Mouse (Mus musculus) embryonic facial prominence, embryonic 11.5 days (tissue): Measurements from ENCODE around the gene Heatr5a. TPM values are rescaled to one million over a fixed set of nuclear protein-coding genes. Genes with fewer than 3 reads are reported as not detected.

Experiments
- ATAC-seq: fragments of 200-750 bp; cut with Nextera tagmentation; replicated peaks from 2 replicates; pipeline ENCODE4 v1.8.0; 2017; ENCODE audit warnings: low read depth; ENCODE audit not compliant: insufficient number of reproducible peaks, low FRiP score, low TSS enrichment
- DNase-seq: peaks from one replicate; pipeline ENCODE4 v3.0.0-alpha.2; 2015; ENCODE audit warnings: low spot score
- H3K27ac ChIP-seq: fragments of 300-500 bp; sonication (generic); replicated peaks from 2 replicates; pipeline ENCODE4 v1.5.1; 2014; ENCODE audit warnings: mild to moderate bottlenecking, low read depth, low read length, control low read depth
- H3K27me3 ChIP-seq: fragments of 300-500 bp; sonication (generic); 2 replicates; pipeline ENCODE4 v1.6.1; 2014; ENCODE audit warnings: mild to moderate bottlenecking, low read length, moderate library complexity, mixed read lengths; ENCODE audit not compliant: control insufficient read depth, insufficient read depth
- H3K36me3 ChIP-seq: fragments of 300-500 bp; sonication (generic); replicated peaks from 2 replicates; pipeline ENCODE4 v1.6.1; 2014; ENCODE audit warnings: low read depth, mild to moderate bottlenecking, low read length, moderate library complexity, mixed read lengths; ENCODE audit not compliant: control insufficient read depth, insufficient read depth
- H3K4me1 ChIP-seq: fragments of 300-500 bp; sonication (generic); 2 replicates; pipeline ENCODE4 v1.6.1; 2014; ENCODE audit warnings: low read length, mixed read lengths; ENCODE audit not compliant: control insufficient read depth, insufficient read depth
- H3K4me2 ChIP-seq: fragments of 300-500 bp; sonication (generic); 2 replicates; pipeline ENCODE4 v1.6.1; 2014; ENCODE audit warnings: low read depth, mild to moderate bottlenecking, control low read depth, low read length, moderate library complexity
- H3K4me3 ChIP-seq: fragments of 300-500 bp; sonication (generic); 2 replicates; pipeline ENCODE4 v1.5.1; 2014; ENCODE audit warnings: low read depth, low read length, control low read depth
- H3K9ac ChIP-seq: fragments of 300-500 bp; sonication (generic); replicated peaks from 2 replicates; pipeline ENCODE4 v1.6.1; 2014; ENCODE audit warnings: mild to moderate bottlenecking, control low read depth, low read length
- H3K9me3 ChIP-seq: fragments of 300-500 bp; sonication (generic); replicated peaks from 2 replicates; pipeline ENCODE4 v1.6.1; 2016; ENCODE audit warnings: mild to moderate bottlenecking, low read length, inconsistent platforms, mixed read lengths; ENCODE audit not compliant: control insufficient read depth
- WGBS: fragments of 180-500 bp; shearing (Covaris S2); extraction: QIAGEN DNeasy Blood & Tissue Kit; methylation state at CpG from one replicate; pipeline ENCODE4 v1.1.7; 2014; 5-methylcytosine and 5-hydroxymethylcytosine counted together
- polyA plus RNA-seq: library from polyadenylated mRNA; unstranded; fragments of >200 nt; fragmentation: Nextera tagmentation; extraction: Ambion mirVana; gene quantifications from 2 replicates; pipeline ENCODE4 v1.2.1, GENCODE M21; 2014

Heatr5a gene
- polyA plus RNA-seq, 1 experiment from 2014 or later, result 8.6 TPM

- peak overlapping the region; percentile 62; the same call in 1 of the 2 replicates for H3K4me3 ChIP-seq
- no peak overlapping the region for H3K27ac ChIP-seq
- WGBS, result 39% methylated on average over 15 of the region's 15 CpGs
- peak overlapping the region; percentile 73 for H3K9ac ChIP-seq
- ATAC-seq (no peak), DNase-seq (no peak)
- no peaks in the 10 kb centered on the region for H3K27me3 ChIP-seq
- peak overlapping the region; percentile 48 for H3K4me2 ChIP-seq
- H3K36me3 ChIP-seq, result no peaks in the 10 kb centered on the region
- no peaks in the 10 kb centered on the region for H3K4me1 ChIP-seq
- H3K9me3 ChIP-seq, result no peaks in the 10 kb centered on the region
Measured at GRCm38 (mm10) chr12:51843576-51844520, 127.3 kb downstream of the Heatr5a start.

GRCm38 (mm10) chr12:51842081-51842864 is 128.8 kb downstream of the Heatr5a start:
- Histone ChIP-seq H3K4me3 (no peak overlapping the region), H3K4me2 (no peak overlapping the region), H3K27me3 (no peaks in the 10 kb centered on the region), H3K9me3 (no peaks in the 10 kb centered on the region), H3K9ac (no peak overlapping the region), H3K36me3 (no peaks in the 10 kb centered on the region), H3K27ac (no peak overlapping the region), H3K4me1 (no peaks in the 10 kb centered on the region)
- WGBS, result 61% methylated on average over 6 of the region's 6 CpGs
- ATAC-seq, result no peak
- DNase-seq, result no peak

- Histone ChIP-seq H3K27ac (no peak overlapping the region), H3K36me3 (no peaks in the 10 kb centered on the region), H3K9ac (no peak overlapping the region), H3K27me3 (no peaks in the 10 kb centered on the region), H3K4me1 (no peaks in the 10 kb centered on the region), H3K9me3 (no peaks in the 10 kb centered on the region), H3K4me3 (no peak overlapping the region), H3K4me2 (no peak overlapping the region)
- DNase-seq (no peak), ATAC-seq (no peak)
- WGBS, result 89% methylated on average over 1 of the region's 1 CpGs
Measured at GRCm38 (mm10) chr12:51839856-51840255, 131.3 kb downstream of the Heatr5a start.

- Histone ChIP-seq H3K27me3 (no peaks in the 10 kb centered on the region), H3K4me3 (no peak overlapping the region), H3K9ac (no peak overlapping the region), H3K36me3 (no peaks in the 10 kb centered on the region), H3K4me1 (no peaks in the 10 kb centered on the region), H3K27ac (no peak overlapping the region), H3K4me2 (no peak overlapping the region), H3K9me3 (no peaks in the 10 kb centered on the region)
- WGBS, result 67% methylated on average over 3 of the region's 3 CpGs
- no peak for DNase-seq
- ATAC-seq, result no peak
Measured at GRCm38 (mm10) chr12:51835219-51835618, 135.9 kb downstream of the Heatr5a start.

- DNase-seq, result no peak
- Histone ChIP-seq H3K9me3 (no peaks in the 10 kb centered on the region), H3K9ac (no peak overlapping the region), H3K4me1 (no peaks in the 10 kb centered on the region), H3K36me3 (no peaks in the 10 kb centered on the region), H3K4me3 (no peak overlapping the region), H3K4me2 (no peak overlapping the region), H3K27me3 (no peaks in the 10 kb centered on the region), H3K27ac (no peak overlapping the region)
- ATAC-seq, result no peak
- 73% methylated on average over 13 of the region's 13 CpGs for WGBS
Measured at GRCm38 (mm10) chr12:51831931-51832330, 139.2 kb downstream of the Heatr5a start.

- Histone ChIP-seq H3K9ac (no peak overlapping the region), H3K4me1 (no peaks in the 10 kb centered on the region), H3K9me3 (no peaks in the 10 kb centered on the region), H3K36me3 (no peaks in the 10 kb centered on the region), H3K27me3 (no peaks in the 10 kb centered on the region), H3K4me2 (no peak overlapping the region), H3K4me3 (no peak overlapping the region), H3K27ac (no peak overlapping the region)
- no peak for ATAC-seq
- whole genome bisulfite sequencing, result 94% methylated on average over 3 of the region's 3 CpGs
- DNase-seq, result no peak
Measured at GRCm38 (mm10) chr12:51831296-51831695, 139.8 kb downstream of the Heatr5a start.

- no peak overlapping the region for H3K4me2 ChIP-seq
- no peak for DNase-seq
Measured at GRCm38 (mm10) chr12:51830671-51831070, 140.4 kb downstream of the Heatr5a start.

GRCm38 (mm10) chr12:51830077-51830402 is 141.1 kb downstream of the Heatr5a start:
- no peaks in the 10 kb centered on the region for H3K27me3 ChIP-seq
- 2% methylated on average over 12 of the region's 12 CpGs for WGBS
- no peaks in the 10 kb centered on the region for H3K9me3 ChIP-seq
- H3K36me3 ChIP-seq, result no peaks in the 10 kb centered on the region
- peak overlapping the region; percentile 99 for H3K27ac ChIP-seq
- no peak for DNase-seq
- peak overlapping the region; percentile 58 for H3K4me2 ChIP-seq
- H3K4me1 ChIP-seq, result no peaks in the 10 kb centered on the region
- H3K9ac ChIP-seq, result peak overlapping the region; percentile 98
- no peak for ATAC-seq
- peak overlapping the region; percentile 69 for H3K4me3 ChIP-seq

More at GRCm38 (mm10) chr12:51830671-51831070, 140.4 kb downstream of the Heatr5a start:
- no peak for ATAC-seq
- no peak overlapping the region for H3K4me3 ChIP-seq
- no peak overlapping the region for H3K9ac ChIP-seq
- H3K9me3 ChIP-seq, result no peaks in the 10 kb centered on the region
- H3K4me1 ChIP-seq, result no peaks in the 10 kb centered on the region
- no peaks in the 10 kb centered on the region for H3K36me3 ChIP-seq
- WGBS, result 88% methylated on average over 1 of the region's 1 CpGs
- no peaks in the 10 kb centered on the region for H3K27me3 ChIP-seq
- H3K27ac ChIP-seq, result no peak overlapping the region
